Mouse (Mus musculus): ENCODE measurements around the gene Sntg2. TPM values are rescaled to one million over a fixed set of nuclear protein-coding genes. Genes with fewer than 3 reads are reported as not detected.

Gene Sntg2
- polyA plus RNA-seq, 1 experiment, result not detected

DNA sequence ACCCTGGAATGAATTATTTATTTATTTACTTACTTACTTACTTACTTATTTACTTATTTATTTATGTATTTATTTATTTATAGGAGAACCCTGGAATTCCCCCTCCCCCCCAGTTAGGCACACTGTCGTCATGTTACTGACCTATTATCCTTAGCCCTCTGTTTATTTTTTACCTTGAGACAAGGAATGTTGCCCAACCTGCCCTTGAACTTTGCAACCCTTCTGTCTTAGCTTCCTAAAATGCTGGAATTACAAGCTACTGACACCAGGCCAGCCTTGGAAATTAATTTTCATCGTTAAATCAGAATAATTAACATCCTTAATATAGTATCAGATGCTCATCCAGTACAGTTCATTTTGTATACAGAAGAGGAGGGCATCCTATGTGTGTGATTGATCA, 10.9 kb downstream of the Sntg2 start:
- Histone ChIP-seq H3K27me3 (ENCODE audit: control insufficient read depth, insufficient read depth, insufficient read length) (no peaks in the 10 kb centered on the region), H3K4me2 (ENCODE audit: low read depth) (no peak overlapping the region), H3ac (ENCODE audit: control insufficient read depth, insufficient read length) (no peak overlapping the region), H3K36me3 (ENCODE audit: control insufficient read depth, insufficient read depth) (no peaks in the 10 kb centered on the region), H3K79me2 (ENCODE audit: control insufficient read depth, insufficient read depth) (no peaks in the 10 kb centered on the region), H3K4me3 (no peak overlapping the region)
- TF ChIP-seq E2F4 (IDR thresholded peaks at IDR 0.05; ENCODE audit: insufficient read depth), result no peak
- TF ChIP-seq POLR2AphosphoS2 (IDR thresholded peaks at IDR 0.05; ENCODE audit: insufficient read length, low read depth), result no peak
- TF ChIP-seq REST (IDR thresholded peaks at IDR 0.05; ENCODE audit: insufficient read depth, insufficient read length), result no peak
- no peak for TF ChIP-seq USF1 (IDR thresholded peaks at IDR 0.05; ENCODE audit: low read depth)
- TF ChIP-seq TCF12 (IDR thresholded peaks at IDR 0.05; ENCODE audit: insufficient read depth, poor library complexity, severe bottlenecking), result no peak
- TF ChIP-seq CEBPB (IDR thresholded peaks at IDR 0.05; ENCODE audit: insufficient read depth, poor library complexity, severe bottlenecking), result no peak
- no peak for TF ChIP-seq MAX (IDR thresholded peaks at IDR 0.05; ENCODE audit: low read depth)
- TF ChIP-seq TCF3 (IDR thresholded peaks at IDR 0.05; ENCODE audit: insufficient read length, low read depth), result no peak
- no peak for TF ChIP-seq MYOG (IDR thresholded peaks at IDR 0.05; ENCODE audit: control insufficient read depth in 1 of 3, insufficient read depth in 1 of 3, insufficient read length in 2 of 3, low read depth in 2 of 3)
- no peak for TF ChIP-seq MYOD1 (IDR thresholded peaks at IDR 0.05; ENCODE audit: control insufficient read depth in 1 of 3, insufficient read length in 2 of 3, low read depth in 2 of 3)
- no peak for TF ChIP-seq POLR2A (IDR thresholded peaks at IDR 0.05; ENCODE audit: insufficient read length, low read depth)
- no peak for TF ChIP-seq SRF (IDR thresholded peaks at IDR 0.05; ENCODE audit: control insufficient read depth, insufficient read length, low read depth)

- Histone ChIP-seq H3K36me3 (ENCODE audit: control insufficient read depth, insufficient read depth) (no peaks in the 10 kb centered on the region), H3K27me3 (ENCODE audit: control insufficient read depth, insufficient read depth, insufficient read length) (no peaks in the 10 kb centered on the region), H3K4me3 (no peak overlapping the region), H3K79me2 (ENCODE audit: control insufficient read depth, insufficient read depth) (no peaks in the 10 kb centered on the region), H3ac (ENCODE audit: control insufficient read depth, insufficient read length) (no peak overlapping the region), H3K4me2 (ENCODE audit: low read depth) (no peak overlapping the region)
- TF ChIP-seq E2F4 (IDR thresholded peaks at IDR 0.05; ENCODE audit: insufficient read depth) (no peak), CEBPB (IDR thresholded peaks at IDR 0.05; ENCODE audit: insufficient read depth, poor library complexity, severe bottlenecking) (no peak), MYOD1 (IDR thresholded peaks at IDR 0.05; ENCODE audit: control insufficient read depth in 1 of 3, insufficient read length in 2 of 3, low read depth in 2 of 3) (no peak), MAX (IDR thresholded peaks at IDR 0.05; ENCODE audit: low read depth) (no peak), MYOG (IDR thresholded peaks at IDR 0.05; ENCODE audit: control insufficient read depth in 1 of 3, insufficient read depth in 1 of 3, insufficient read length in 2 of 3, low read depth in 2 of 3) (no peak), TCF12 (IDR thresholded peaks at IDR 0.05; ENCODE audit: insufficient read depth, poor library complexity, severe bottlenecking) (no peak), TCF3 (IDR thresholded peaks at IDR 0.05; ENCODE audit: insufficient read length, low read depth) (no peak), POLR2A (IDR thresholded peaks at IDR 0.05; ENCODE audit: insufficient read length, low read depth) (no peak), REST (IDR thresholded peaks at IDR 0.05; ENCODE audit: insufficient read depth, insufficient read length) (no peak), USF1 (IDR thresholded peaks at IDR 0.05; ENCODE audit: low read depth) (no peak), POLR2AphosphoS2 (IDR thresholded peaks at IDR 0.05; ENCODE audit: insufficient read length, low read depth) (no peak), SRF (IDR thresholded peaks at IDR 0.05; ENCODE audit: control insufficient read depth, insufficient read length, low read depth) (no peak)
Observed at GRCm38 (mm10) chr12:30357666-30358065, 15.5 kb downstream of the Sntg2 start.

DNA sequence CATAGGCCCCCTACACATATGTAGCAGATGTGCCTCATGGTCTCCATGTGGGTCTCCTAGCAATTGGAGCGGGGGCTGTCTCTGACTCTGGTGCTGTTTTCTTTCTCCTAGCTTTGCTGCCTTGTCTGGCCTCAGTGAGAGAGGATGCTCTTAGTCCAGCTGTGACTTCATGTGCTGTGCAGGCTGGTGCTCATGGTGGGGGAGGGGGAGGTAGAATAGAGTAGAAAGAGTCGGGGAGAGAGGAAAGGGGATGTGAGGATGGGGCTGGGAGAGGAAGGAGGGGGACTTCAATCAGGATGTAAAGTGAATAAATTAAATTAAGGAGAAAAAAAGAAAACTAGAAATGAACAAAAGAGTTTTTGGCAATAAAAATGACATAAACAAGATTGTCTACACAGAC, 20.8 kb downstream of the Sntg2 start:
- Histone ChIP-seq H3K79me2 (ENCODE audit: control insufficient read depth, insufficient read depth) (no peaks in the 10 kb centered on the region), H3K36me3 (ENCODE audit: control insufficient read depth, insufficient read depth) (no peaks in the 10 kb centered on the region), H3K4me3 (no peak overlapping the region), H3ac (ENCODE audit: control insufficient read depth, insufficient read length) (no peak overlapping the region), H3K27me3 (ENCODE audit: control insufficient read depth, insufficient read depth, insufficient read length) (no peaks in the 10 kb centered on the region), H3K4me2 (ENCODE audit: low read depth) (no peak overlapping the region)
- no peak for TF ChIP-seq REST (IDR thresholded peaks at IDR 0.05; ENCODE audit: insufficient read depth, insufficient read length)
- no peak for TF ChIP-seq POLR2AphosphoS2 (IDR thresholded peaks at IDR 0.05; ENCODE audit: insufficient read length, low read depth)
- no peak for TF ChIP-seq CEBPB (IDR thresholded peaks at IDR 0.05; ENCODE audit: insufficient read depth, poor library complexity, severe bottlenecking)
- TF ChIP-seq E2F4 (IDR thresholded peaks at IDR 0.05; ENCODE audit: insufficient read depth), result no peak
- no peak for TF ChIP-seq MAX (IDR thresholded peaks at IDR 0.05; ENCODE audit: low read depth)
- no peak for TF ChIP-seq USF1 (IDR thresholded peaks at IDR 0.05; ENCODE audit: low read depth)
- no peak for TF ChIP-seq SRF (IDR thresholded peaks at IDR 0.05; ENCODE audit: control insufficient read depth, insufficient read length, low read depth)
- TF ChIP-seq MYOD1 (IDR thresholded peaks at IDR 0.05; ENCODE audit: control insufficient read depth in 1 of 3, insufficient read length in 2 of 3, low read depth in 2 of 3), result no peak
- no peak for TF ChIP-seq TCF12 (IDR thresholded peaks at IDR 0.05; ENCODE audit: insufficient read depth, poor library complexity, severe bottlenecking)
- TF ChIP-seq POLR2A (IDR thresholded peaks at IDR 0.05; ENCODE audit: insufficient read length, low read depth), result no peak
- TF ChIP-seq MYOG (IDR thresholded peaks at IDR 0.05; ENCODE audit: control insufficient read depth in 1 of 3, insufficient read depth in 1 of 3, insufficient read length in 2 of 3, low read depth in 2 of 3), result no peak
- no peak for TF ChIP-seq TCF3 (IDR thresholded peaks at IDR 0.05; ENCODE audit: insufficient read length, low read depth)

GRCm38 (mm10) chr12:30348036-30348435, 25.1 kb downstream of the Sntg2 start:
- H3K79me2 ChIP-seq (ENCODE audit: control insufficient read depth, insufficient read depth), result no peaks in the 10 kb centered on the region
- no peak for TF ChIP-seq TCF3 (IDR thresholded peaks at IDR 0.05; ENCODE audit: insufficient read length, low read depth)
- TF ChIP-seq CEBPB (IDR thresholded peaks at IDR 0.05; ENCODE audit: insufficient read depth, poor library complexity, severe bottlenecking), result no peak
- TF ChIP-seq REST (IDR thresholded peaks at IDR 0.05; ENCODE audit: insufficient read depth, insufficient read length), result no peak
- no peak for TF ChIP-seq USF1 (IDR thresholded peaks at IDR 0.05; ENCODE audit: low read depth)
- no peak for TF ChIP-seq MAX (IDR thresholded peaks at IDR 0.05; ENCODE audit: low read depth)
- TF ChIP-seq MYOD1 (IDR thresholded peaks at IDR 0.05; ENCODE audit: control insufficient read depth in 1 of 3, insufficient read length in 2 of 3, low read depth in 2 of 3), result no peak
- no peak for TF ChIP-seq E2F4 (IDR thresholded peaks at IDR 0.05; ENCODE audit: insufficient read depth)
- no peak for TF ChIP-seq POLR2A (IDR thresholded peaks at IDR 0.05; ENCODE audit: insufficient read length, low read depth)
- TF ChIP-seq TCF12 (IDR thresholded peaks at IDR 0.05; ENCODE audit: insufficient read depth, poor library complexity, severe bottlenecking), result no peak
- TF ChIP-seq SRF (IDR thresholded peaks at IDR 0.05; ENCODE audit: control insufficient read depth, insufficient read length, low read depth), result no peak
- TF ChIP-seq POLR2AphosphoS2 (IDR thresholded peaks at IDR 0.05; ENCODE audit: insufficient read length, low read depth), result no peak
- no peak for TF ChIP-seq MYOG (IDR thresholded peaks at IDR 0.05; ENCODE audit: control insufficient read depth in 1 of 3, insufficient read depth in 1 of 3, insufficient read length in 2 of 3, low read depth in 2 of 3)
- H3ac ChIP-seq (ENCODE audit: control insufficient read depth, insufficient read length), result no peak overlapping the region
- no peak overlapping the region for H3K4me3 ChIP-seq
- no peaks in the 10 kb centered on the region for H3K36me3 ChIP-seq (ENCODE audit: control insufficient read depth, insufficient read depth)
- H3K27me3 ChIP-seq (ENCODE audit: control insufficient read depth, insufficient read depth, insufficient read length), result no peaks in the 10 kb centered on the region
- no peak overlapping the region for H3K4me2 ChIP-seq (ENCODE audit: low read depth)

Data from myocyte (in vitro differentiated cells).